Mouse (Mus musculus): ENCODE measurements around the gene Atmin.

DNA sequence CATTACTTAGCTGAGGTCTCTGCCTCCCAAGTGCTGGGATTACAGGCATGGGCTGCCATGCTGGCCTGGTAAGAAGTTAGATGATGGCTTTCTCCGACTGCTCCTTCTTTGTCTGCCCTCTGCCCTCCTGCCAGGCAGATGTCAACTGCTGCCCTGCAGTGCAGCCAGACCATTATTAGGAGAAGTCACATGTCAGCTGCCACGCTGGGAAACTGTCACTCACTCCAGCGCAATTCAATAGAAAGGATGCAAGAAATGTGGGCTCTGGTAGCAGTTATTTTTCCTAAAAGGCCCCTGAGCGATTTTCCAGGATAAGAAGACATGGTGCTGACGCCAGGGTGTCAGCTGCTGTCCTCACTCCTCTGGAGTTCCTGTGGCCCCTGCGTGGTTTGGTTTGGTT is 7.7 kb upstream of the Atmin start:
- no peak for TF ChIP-seq CTCF (IDR thresholded peaks at IDR 0.05; ENCODE audit: control insufficient read depth, insufficient read depth, insufficient replicate concordance, low read depth, low read length)
- no peak for TF ChIP-seq POLR2A (IDR thresholded peaks at IDR 0.05; ENCODE audit: control insufficient read depth, low read depth, low read length)

All from testis, adult 2 months (tissue).